Mouse (Mus musculus) activated CD4-positive, CD25-positive, alpha-beta regulatory T cell, adult 4 months (primary cell): ENCODE measurements around the gene Fat3. TPM values are rescaled to one million over a fixed set of nuclear protein-coding genes. Genes with fewer than 3 reads are reported as not detected.

Source experiments
- ATAC-seq: one replicate; pipeline ENCODE4 v1.8.0; 2017
- polyA plus RNA-seq, 2 experiments: library from polyadenylated mRNA; unstranded; fragments of 100-300 nt; shearing (Covaris generic); gene quantifications; one replicate each; pipeline ENCODE4 v1.2.1; 2017

The Fat3 gene
- polyA plus RNA-seq, 2 experiments from 2014 or later, result 0.13 to 0.29 TPM

- no peak for ATAC-seq
Measured at GRCm38 (mm10) chr9:16007516-16007915, 493.6 kb downstream of the Fat3 start.

- no peak for ATAC-seq
Measured at GRCm38 (mm10) chr9:16002991-16003390, 498.1 kb downstream of the Fat3 start.

DNA sequence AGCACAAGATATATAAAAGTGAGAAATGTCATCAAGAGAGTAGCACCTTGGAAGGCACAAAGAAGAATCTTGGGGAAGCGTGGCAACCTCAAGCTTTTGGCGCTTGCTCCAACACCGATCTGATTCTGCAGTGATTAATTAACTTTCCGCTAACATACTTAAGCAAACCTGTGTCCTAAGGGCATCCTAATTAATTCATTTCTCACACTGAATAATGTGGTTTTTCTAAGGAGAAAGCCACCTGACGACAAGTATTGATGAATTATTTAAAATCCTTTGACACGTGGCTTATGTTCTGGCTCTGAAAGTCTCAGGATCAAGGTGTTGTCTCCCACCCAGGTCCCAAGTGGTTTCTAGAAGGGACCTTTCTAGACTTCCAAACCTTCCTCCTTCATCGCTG is 506.3 kb downstream of the Fat3 start:
- no peak for ATAC-seq

- ATAC-seq, result no peak
Measured at GRCm38 (mm10) chr9:15994177-15994576, 506.9 kb downstream of the Fat3 start.

- ATAC-seq, result no peak
Measured at GRCm38 (mm10) chr9:15992158-15992846, 508.8 kb downstream of the Fat3 start.

DNA sequence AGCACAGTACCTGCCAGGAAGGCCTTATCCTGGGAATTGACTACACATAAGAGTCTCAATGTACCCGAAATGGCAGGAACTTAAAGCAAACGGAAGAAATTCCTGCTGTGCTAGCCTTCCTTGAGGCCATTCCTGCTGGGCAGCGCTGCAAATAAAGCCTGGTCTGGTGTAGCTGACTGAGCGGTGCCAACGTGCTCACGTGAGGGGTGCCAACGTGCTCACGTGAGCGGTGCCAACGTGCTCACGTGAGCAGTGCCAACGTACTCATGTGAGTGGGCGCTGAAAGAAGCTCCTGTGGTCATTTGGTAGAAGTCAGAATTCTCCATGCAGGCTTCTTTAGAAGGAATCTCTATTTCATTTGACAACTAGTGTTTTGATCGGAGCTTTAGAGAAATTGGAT is 522.8 kb downstream of the Fat3 start:
- no peak for ATAC-seq

DNA sequence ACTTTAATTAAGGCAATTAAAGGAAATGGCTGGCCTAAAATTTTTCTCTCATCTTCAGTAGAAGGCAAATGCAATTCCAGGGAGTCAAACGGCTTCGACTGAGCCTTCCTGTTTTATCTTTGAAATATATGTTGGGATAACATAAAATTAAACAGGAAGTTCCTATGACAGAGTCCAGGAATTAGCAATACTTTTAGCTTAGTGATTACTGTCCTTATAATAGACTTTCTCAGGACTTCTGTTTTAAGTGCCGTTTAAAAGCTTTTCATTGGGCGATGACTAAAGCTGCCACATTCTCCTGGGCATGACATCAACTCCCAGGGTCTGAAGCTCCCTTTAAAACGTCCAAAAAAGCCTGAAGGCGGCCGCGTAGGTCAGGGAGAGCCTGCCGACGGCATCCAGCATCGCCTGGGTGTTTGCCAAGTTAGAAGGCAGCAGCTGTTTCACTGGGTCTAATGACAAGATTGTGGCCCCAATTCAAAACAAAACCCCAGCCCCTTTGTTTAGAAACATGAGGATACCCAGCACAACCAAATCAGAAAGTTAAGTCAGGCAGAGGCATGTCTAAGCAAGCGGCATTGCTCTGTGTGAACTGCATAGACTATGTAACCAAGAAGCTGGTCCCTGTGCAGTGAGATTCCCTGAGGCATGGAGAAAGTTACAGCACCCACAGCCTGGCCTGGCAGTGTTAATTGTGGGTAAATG is 524.0 kb downstream of the Fat3 start:
- ATAC-seq, result no peak

- ATAC-seq, result no peak
Measured at GRCm38 (mm10) chr9:15975999-15976398, 525.1 kb downstream of the Fat3 start.

- ATAC-seq, result no peak
Measured at GRCm38 (mm10) chr9:15972201-15972600, 528.9 kb downstream of the Fat3 start.

- ATAC-seq, result no peak
Measured at GRCm38 (mm10) chr9:15971393-15971792, 529.7 kb downstream of the Fat3 start.

DNA sequence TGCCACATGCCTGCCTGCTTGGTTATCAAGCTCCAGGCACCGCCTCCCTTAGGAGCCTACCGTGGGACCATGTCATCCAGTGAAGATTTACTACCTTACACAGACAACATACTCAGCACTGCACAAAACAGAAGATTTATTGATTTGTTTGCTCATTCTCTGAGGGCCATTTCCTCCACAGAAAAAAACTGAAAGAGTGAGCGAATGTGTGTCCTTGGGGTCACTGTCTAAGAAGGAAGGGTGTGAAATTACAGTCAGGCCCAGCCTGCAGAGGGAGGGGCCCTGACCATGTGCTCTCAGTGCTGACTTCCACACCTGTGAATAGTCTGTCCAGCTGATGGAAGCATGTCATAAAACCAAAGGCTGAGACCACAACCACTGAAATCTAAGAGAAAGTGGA is 536.9 kb downstream of the Fat3 start:
- ATAC-seq, result no peak

DNA sequence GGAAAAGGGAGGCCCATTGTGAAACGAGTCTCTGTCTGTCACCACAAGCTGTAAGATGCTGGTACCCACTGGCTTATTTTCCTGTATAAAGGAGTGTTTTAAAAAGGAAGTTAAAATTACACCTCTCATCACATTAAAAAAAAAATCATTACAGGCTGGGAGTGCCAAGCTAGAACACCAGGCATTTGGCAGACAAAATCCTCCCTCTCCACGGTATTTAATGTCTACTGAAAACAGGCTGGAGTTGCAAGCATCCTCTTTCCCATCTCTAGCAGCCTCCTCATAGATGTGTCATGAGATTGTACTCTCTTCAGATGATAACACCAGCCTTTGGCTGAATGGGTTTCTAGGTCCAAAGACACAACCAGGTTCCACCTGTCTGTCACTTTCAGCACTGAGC is 538.2 kb downstream of the Fat3 start:
- no peak for ATAC-seq

DNA sequence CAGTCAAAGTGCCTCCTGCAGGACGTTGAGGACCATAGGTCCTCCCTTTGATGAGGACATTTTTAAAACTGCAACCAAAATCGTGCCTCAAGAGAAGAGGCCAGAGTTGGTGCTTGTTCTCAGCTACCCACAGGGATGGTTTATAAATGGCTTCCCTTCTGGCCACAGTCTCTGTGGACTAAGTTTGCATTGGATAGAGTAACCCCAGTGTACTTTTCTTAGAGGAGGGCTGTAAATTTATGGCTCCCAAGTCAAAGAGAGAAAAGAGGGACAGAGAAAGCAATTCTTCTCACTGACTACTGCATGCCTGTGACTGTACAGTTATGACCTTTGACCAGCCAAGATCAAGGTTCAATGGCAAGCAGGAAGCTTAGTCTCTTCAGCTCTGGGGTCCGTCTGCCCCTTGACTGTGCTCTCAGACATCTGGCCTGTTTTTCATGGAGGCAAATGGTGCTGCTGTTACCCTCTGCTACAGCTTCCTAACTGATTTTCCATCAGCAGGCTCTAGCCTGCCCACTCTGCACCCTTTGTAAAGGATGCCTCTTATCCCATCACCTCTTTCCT is 542.8 kb downstream of the Fat3 start:
- ATAC-seq, result no peak

- no peak for ATAC-seq
Measured at GRCm38 (mm10) chr9:15957816-15958215, 543.3 kb downstream of the Fat3 start.

- ATAC-seq, result no peak
Measured at GRCm38 (mm10) chr9:15955147-15955782, 545.8 kb downstream of the Fat3 start.

- no peak for ATAC-seq
Measured at GRCm38 (mm10) chr9:15954338-15954704, 546.8 kb downstream of the Fat3 start.

- ATAC-seq, result no peak
Measured at GRCm38 (mm10) chr9:15953585-15954337, 547.3 kb downstream of the Fat3 start.

DNA sequence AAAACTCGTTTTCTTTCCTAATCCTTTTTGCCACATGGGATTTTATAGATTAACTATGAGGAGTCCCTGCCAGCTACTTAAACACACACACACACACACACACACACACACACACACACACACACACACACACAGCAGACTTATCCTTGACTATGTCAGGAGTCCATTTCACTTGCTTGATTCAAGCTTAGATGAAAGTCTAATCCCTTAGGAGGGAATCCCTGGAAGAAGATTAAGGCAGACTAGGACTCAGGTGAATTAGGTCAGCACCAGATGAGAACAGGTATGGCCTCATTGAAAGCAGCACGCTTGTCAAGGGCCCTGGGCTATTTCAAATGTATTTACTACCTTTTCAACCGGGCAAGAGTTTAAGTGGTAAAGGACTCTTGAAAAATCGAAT is 553.0 kb downstream of the Fat3 start:
- ATAC-seq, result no peak

GRCm38 (mm10) chr9:15944182-15944581 is 556.9 kb downstream of the Fat3 start:
- no peak for ATAC-seq

DNA sequence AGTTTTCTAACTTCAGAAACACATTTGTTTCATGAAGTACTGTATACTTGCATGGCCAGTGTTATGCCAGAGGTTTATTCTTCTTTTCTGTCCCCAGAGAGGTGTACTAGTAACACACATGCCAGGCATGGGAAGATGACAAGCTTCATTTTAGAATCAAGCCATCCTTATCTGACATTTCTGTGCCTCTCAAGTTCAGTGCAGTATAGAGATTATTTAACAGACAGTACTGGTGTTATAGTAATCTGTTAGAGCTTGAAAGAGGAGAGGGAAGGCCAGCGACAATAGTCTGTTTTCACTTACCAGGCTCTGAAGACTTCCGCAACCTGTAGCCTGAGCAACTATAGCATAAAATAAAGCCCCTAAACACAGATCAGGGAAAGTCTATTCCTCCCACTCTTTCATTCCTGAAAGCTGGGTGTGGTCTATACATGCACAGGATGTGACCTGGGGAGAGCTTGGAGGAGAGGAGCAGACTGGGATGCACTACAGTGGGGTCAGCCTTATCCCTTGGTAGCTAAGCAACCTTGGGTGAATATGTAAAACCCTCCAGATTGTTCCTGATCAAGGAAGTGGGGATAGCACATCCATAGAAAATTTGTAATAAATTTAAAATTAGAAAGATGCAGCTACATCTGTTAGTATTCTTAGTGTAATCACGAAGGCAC is 557.5 kb downstream of the Fat3 start:
- no peak for ATAC-seq

- ATAC-seq, result no peak
Measured at GRCm38 (mm10) chr9:15941818-15942217, 559.3 kb downstream of the Fat3 start.

GRCm38 (mm10) chr9:15940933-15941673 is 560.0 kb downstream of the Fat3 start:
- ATAC-seq, result no peak
